Mouse (Mus musculus) cerebral cortex, adult 2 months (tissue): ENCODE results near the gene Ankrd28.

Source experiments
- WGBS: fragments of 180-500 bp; shearing (Covaris S2); methylation state at CpG from one replicate; pipeline ENCODE4 v1.1.7; 2018; 5-methylcytosine and 5-hydroxymethylcytosine counted together

Ankrd28 gene

GRCm38 (mm10) chr14:31697755-31698154 is 132.7 kb downstream of the Ankrd28 start:
- WGBS: 80% methylated on average over 4 of the region's 4 CpGs

GRCm38 (mm10) chr14:31697346-31697745 is 133.1 kb downstream of the Ankrd28 start:
- 66% methylated on average over 3 of the region's 3 CpGs for WGBS

- 84% methylated on average over 3 of the region's 3 CpGs for WGBS
Measured at GRCm38 (mm10) chr14:31696985-31697303, 133.5 kb downstream of the Ankrd28 start.

GRCm38 (mm10) chr14:31696206-31696984 is 134.1 kb downstream of the Ankrd28 start:
- 70% methylated on average over 9 of the region's 9 CpGs for WGBS

- WGBS: 93% methylated on average over 6 of the region's 6 CpGs
Measured at GRCm38 (mm10) chr14:31692536-31692935, 137.9 kb downstream of the Ankrd28 start.

- WGBS: 91% methylated on average over 1 of the region's 1 CpGs
Measured at GRCm38 (mm10) chr14:31686231-31686630, 144.2 kb downstream of the Ankrd28 start.

GRCm38 (mm10) chr14:31685680-31686079 is 144.8 kb downstream of the Ankrd28 start:
- 88% methylated on average over 10 of the region's 10 CpGs for WGBS

- WGBS: 76% methylated on average over 7 of the region's 7 CpGs
Measured at GRCm38 (mm10) chr14:31684343-31685040, 146.0 kb downstream of the Ankrd28 start.

- 96% methylated on average over 2 of the region's 2 CpGs for WGBS
Measured at GRCm38 (mm10) chr14:31683610-31684009, 146.8 kb downstream of the Ankrd28 start.

- WGBS: 48% methylated on average over 5 of the region's 5 CpGs
Measured at GRCm38 (mm10) chr14:31681931-31682555, 148.4 kb downstream of the Ankrd28 start.

GRCm38 (mm10) chr14:31681291-31681690 is 149.2 kb downstream of the Ankrd28 start:
- 66% methylated on average over 9 of the region's 9 CpGs for WGBS

- WGBS: 94% methylated on average over 3 of the region's 3 CpGs
Measured at GRCm38 (mm10) chr14:31680656-31681055, 149.8 kb downstream of the Ankrd28 start.

- WGBS: 69% methylated on average over 10 of the region's 10 CpGs
Measured at GRCm38 (mm10) chr14:31671635-31672320, 158.7 kb downstream of the Ankrd28 start.

- WGBS: 38% methylated on average over 15 of the region's 15 CpGs
Measured at GRCm38 (mm10) chr14:31669642-31670490, 160.6 kb downstream of the Ankrd28 start.

- 7% methylated on average over 13 of the region's 13 CpGs for WGBS
Measured at GRCm38 (mm10) chr14:31669161-31669611, 161.3 kb downstream of the Ankrd28 start.

GRCm38 (mm10) chr14:31668326-31668725 is 162.1 kb downstream of the Ankrd28 start:
- WGBS: 54% methylated on average over 13 of the region's 13 CpGs

GRCm38 (mm10) chr14:31667741-31668140 is 162.7 kb downstream of the Ankrd28 start:
- 71% methylated on average over 6 of the region's 6 CpGs for WGBS

GRCm38 (mm10) chr14:31666931-31667705 is 163.3 kb downstream of the Ankrd28 start:
- WGBS: 95% methylated on average over 28 of the region's 28 CpGs

- WGBS: 65% methylated on average over 4 of the region's 4 CpGs
Measured at GRCm38 (mm10) chr14:31665566-31665940, 164.9 kb downstream of the Ankrd28 start.

GRCm38 (mm10) chr14:31664903-31665565 is 165.4 kb downstream of the Ankrd28 start:
- WGBS: 49% methylated on average over 12 of the region's 12 CpGs
